Mouse (Mus musculus) neural tube, postnatal 0 days (tissue): ENCODE results near the gene Nelfcd. TPM values are rescaled to one million over a fixed set of nuclear protein-coding genes. Genes with fewer than 3 reads are reported as not detected.

Experiments used
- polyA plus RNA-seq: library from polyadenylated mRNA; unstranded; fragments of >200 nt; fragmentation: Nextera tagmentation; extraction: Ambion mirVana; gene quantifications from 2 replicates; pipeline ENCODE4 v1.2.1, GENCODE M21; 2015

Gene Nelfcd
- 73.4 and 79.8 TPM in 2 replicates for polyA plus RNA-seq

GRCm38 (mm10) chr2:174415731-174416310 is at the start of gene Nelfcd:
Gene Nelfcd (plus strand): TSS chr2:174415804.

GRCm38 (mm10) chr2:174438737-174439449 is 23.3 kb downstream of the Nelfcd start, which contains the start of gene Ctsz:
Gene Ctsz (minus strand): TSS chr2:174439039.

GRCm38 (mm10) chr2:174450353-174450752 is 34.7 kb downstream of the Nelfcd start, which contains the start of gene Tubb1:
Gene Tubb1 (plus strand): TSS chr2:174450695.

GRCm38 (mm10) chr2:174463789-174464523 is 48.4 kb downstream of the Nelfcd start, which contains the start of gene Atp5e:
Gene Atp5e (minus strand): TSS chr2:174464105.

GRCm38 (mm10) chr2:174472818-174473549 is 57.4 kb downstream of the Nelfcd start, which contains the start of gene Prelid3b:
Gene Prelid3b (minus strand): TSS chr2:174473081.

Other genes starting within 250 kb of the Nelfcd start
- 1,946 and 2,078 TPM in 2 replicates for gene Gnas, start 131.5 kb upstream of the Nelfcd start, polyA plus RNA-seq
- 13.3 and 18.0 TPM in 2 replicates for gene Gm20721, start 69.1 kb upstream of the Nelfcd start, polyA plus RNA-seq
- gene Ctsz, start 23.2 kb downstream of the Nelfcd start, polyA plus RNA-seq, result 75.3 and 77.7 TPM in 2 replicates
- 0.17 and 0.21 TPM in 2 replicates for gene Tubb1, start 34.9 kb downstream of the Nelfcd start, polyA plus RNA-seq
- gene Atp5e, start 48.3 kb downstream of the Nelfcd start, polyA plus RNA-seq, result 870 and 1,030 TPM in 2 replicates
- 87.6 and 87.7 TPM in 2 replicates for gene Prelid3b, start 57.3 kb downstream of the Nelfcd start, polyA plus RNA-seq
- gene Zfp831, start 227.7 kb downstream of the Nelfcd start, polyA plus RNA-seq, result not detected in 2 replicates